Mouse (Mus musculus) adipocyte (in vitro differentiated cells): ENCODE results near the gene Kalrn.

Experiments used
- DNase-seq: peaks from one replicate; pipeline ENCODE4 v3.0.0-alpha.2; 2016; ENCODE audit warnings: low spot score

Gene Kalrn

DNA sequence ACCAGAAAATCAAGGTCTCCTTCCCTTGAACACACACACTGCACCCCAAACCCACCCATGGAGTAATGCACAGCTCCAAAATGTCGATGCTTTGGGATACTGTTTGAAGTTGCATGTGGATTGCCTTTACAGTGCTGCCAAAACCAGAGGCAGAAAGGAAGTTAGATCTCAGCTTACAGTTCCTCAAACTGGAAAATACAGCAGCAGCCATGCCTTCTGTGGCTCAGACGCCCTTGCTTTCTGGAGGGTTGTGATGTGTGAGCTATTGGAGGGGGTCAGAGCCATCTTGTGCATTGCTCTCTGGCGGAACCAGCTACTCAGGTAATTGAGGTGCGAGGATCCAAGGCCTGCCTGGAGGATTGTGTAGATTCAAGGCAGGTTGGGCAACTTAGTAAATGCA, 636.4 kb downstream of the Kalrn start:
- no peak for DNase-seq

DNA sequence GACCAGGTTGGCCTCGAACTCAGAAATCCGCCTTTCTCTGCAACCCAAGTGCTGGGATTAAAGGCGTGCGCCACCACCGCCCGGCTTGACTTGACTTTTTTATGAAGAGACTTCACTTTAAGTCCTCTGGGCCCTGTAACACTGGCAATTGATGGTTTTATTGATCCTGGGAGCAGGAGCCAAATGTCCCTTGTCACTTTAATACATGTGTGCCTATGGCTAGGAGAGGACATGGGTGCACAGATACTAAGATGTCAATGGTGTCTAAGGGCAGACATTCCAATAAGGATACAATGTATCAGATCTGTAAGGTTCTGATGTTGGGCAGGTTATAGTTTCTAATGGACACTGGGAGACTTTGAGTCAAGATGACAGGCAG, 637.9 kb downstream of the Kalrn start:
- DNase-seq: no peak

DNA sequence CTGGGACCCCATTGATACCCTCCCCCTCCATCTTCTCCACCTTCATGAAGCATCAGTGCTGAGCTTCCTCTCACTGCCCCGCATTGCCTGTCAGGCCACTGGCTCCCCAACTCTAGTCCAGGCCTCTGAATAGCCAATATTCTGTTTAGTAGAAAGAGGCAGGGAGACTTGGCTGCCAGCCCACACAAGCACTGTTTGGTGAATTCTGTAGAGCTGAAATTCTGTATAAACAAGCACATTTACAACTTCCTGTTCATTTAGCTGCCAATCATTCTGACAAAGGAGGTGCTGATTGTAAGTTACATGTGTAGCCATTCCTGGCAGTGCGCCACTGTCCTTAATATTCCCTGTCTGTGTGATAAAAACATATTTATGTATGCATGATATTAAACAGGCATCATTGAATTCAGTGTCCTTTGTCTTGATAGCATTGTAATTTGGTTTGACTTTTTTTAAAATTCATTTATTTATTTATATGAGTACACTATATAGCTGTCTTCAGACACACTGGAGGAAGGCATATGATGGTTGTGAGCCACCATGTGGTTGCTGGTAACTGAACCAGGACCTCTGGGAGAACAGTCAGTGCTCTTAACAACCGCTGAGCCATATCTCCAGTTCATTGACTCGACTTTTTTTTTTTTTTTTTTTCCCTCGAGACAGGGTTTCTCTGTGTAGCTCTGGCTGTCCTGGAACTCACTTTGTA, 638.5 kb downstream of the Kalrn start:
- DNase-seq: peak; percentile 74

DNA sequence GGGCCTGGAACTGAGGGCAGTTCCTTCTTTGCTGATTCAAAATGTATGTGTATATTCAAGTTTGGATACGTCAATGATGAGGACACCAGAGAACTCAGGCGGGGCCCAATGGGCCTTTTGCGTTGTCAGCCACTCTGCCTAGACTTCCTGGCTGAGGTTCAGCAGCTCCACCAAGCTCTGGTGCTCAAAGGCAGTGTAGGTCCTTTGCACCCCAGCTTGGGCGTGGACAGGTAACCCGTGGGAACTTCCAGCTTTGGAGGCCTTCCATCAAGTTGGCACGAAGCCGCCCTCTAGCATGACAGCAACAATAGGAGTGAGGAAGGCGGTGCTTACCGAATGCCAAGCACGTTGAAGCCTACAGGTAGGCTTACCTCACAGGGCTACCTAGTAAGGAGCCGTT, 639.9 kb downstream of the Kalrn start:
- no peak for DNase-seq

DNA sequence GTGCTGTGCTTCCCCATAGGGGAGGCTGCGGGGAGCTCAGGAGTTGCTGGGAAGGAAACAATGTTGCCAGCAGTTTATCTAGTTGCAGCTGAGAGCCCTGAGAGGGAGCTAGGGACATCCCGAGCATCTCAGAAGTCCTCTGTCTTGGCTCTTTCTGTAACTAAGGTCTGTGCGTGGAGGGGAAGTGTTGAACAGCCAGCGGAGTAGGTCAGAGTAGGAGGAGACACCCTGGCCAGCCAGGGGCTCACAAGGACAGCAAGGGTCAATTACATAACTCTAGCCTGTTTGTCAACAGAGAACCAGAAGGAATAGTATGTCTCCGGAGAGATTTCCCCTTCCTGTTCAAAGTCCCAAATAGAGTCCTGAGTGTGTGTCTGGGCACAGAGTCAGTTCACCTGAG, 641.2 kb downstream of the Kalrn start:
- no peak for DNase-seq

DNA sequence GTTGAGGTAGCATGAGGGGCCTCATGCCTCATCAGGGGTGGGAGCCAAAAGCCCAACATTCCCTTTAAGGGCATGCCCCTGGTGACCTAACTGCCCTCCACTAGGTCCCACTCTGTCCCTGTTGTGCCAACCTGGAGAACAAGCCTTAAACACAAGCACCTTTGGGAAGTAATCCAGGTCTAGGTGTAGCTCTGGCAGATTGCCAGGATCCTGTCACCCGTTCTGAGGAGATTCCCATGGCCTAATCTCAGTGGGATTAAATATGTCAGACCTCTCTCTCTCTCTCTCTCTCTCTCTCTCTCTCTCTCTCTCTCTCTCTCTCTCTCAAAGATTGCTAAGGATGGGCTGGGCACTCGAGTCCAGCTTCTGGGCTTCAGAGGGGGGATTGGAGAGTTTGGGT, 641.6 kb downstream of the Kalrn start:
- DNase-seq: no peak

DNA sequence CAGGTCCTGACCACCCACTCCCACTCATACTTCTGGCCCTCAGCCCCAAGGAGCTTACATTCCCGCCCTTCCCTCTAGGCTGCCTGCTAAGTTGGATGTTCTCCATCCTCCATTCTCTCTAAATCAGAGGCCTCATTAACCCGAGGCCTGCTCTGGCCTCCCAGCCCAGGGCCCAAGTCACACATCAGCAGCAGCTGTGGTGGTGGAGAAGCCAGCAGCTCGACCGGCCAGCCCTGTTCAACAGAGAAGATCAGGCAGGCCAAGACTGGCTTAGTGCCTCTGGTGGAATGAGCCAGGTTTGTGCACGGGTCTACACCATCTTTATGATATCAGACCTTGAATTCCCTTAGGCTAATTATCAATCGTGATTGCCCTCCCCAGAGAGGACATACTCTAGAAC, 642.5 kb downstream of the Kalrn start:
- DNase-seq: peak; percentile 12

DNA sequence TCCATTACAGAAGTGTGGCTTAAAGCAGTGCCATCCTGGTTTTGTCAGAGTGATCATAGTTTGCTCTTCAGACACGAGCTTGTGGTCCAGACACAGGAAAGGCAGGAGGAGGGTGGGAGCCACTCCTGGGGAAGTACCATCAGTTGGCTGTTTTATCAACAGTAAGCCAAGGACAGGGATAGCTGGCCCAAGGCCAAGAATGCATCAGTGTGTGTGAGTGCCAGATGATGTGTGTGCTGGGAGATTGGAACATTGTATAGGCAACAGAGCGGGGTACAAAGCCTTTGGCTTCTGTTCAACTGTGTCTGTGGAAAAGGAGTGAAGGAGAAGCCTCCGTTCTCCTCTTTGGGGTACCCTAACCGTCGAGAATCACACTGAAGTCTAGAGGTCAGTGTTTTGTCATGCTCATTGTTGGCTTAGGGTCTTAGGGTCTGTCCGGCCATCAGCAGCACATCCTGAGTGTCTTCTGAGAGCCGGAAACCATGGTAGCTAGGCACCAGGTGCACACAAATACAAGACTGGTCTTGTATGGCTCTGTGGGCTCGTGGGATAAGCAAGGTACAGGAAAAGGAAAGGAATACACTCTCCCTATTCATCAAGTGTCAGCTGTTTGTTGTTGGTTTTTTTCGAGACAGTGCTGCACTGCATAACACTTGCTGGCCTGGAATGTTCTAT, 644.4 kb downstream of the Kalrn start:
- DNase-seq: no peak

DNA sequence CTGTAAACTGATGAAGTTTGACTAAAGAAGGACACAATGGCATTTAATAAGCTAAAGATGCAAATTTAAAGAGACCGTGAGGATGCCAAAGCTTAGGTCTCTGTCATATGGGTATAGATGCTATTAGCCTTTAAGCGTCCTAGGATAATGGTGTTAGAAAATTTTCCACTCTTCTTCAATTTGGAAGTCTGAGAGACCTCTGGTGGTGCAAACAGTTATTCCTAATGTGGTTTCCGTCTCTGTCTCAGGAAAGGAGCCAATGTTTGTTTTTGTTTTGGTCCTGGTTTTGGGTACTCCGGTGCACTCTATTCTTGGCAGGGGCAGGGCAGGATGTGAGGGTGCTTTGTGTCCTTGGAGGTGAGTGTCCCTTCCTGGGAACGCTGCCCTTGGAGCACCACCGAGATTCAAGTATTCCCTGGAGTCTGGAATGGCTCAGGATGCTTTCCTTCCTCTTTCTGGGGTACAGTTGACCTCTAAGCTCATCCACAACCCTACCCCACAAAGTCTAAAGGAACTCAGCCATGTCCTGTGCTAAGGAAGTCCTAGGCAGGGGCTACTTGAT, 646.0 kb downstream of the Kalrn start:
- DNase-seq: peak; percentile 28

DNA sequence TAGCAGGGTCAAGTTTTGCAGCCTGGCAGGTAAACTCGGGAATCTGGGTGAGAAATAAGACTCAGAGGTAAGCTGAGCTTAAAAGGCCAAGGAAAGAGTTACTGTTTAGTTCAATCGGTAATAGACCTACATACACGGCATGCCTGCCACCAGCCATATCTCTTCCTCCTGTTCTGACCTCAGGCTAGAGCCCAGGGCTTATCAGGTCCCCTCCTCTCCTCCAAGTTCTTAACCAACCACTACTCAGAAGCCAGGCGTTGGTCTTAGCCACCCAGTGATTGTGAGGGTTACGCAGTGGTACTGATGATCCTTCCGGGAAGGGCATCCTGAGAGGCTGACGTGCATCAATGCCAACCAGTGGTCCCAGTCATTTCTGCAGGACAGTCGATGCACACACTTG, 649.6 kb downstream of the Kalrn start:
- no peak for DNase-seq

DNA sequence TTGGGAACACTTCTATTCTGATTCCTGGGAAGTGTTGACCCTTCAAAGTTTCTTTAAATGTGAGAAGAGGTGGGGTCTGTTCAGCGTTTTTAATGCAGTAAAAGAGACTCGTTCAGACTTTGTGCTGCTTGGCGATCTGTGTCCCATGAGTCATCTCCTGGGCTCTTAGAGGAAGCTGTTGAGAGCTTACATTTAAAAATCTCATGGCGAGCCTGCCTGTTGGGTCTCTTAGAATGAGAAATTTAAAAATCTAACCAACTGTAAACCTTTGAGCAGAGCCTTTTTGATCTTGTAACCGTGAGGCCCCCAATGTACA, 650.4 kb downstream of the Kalrn start:
- DNase-seq: peak; percentile 42

DNA sequence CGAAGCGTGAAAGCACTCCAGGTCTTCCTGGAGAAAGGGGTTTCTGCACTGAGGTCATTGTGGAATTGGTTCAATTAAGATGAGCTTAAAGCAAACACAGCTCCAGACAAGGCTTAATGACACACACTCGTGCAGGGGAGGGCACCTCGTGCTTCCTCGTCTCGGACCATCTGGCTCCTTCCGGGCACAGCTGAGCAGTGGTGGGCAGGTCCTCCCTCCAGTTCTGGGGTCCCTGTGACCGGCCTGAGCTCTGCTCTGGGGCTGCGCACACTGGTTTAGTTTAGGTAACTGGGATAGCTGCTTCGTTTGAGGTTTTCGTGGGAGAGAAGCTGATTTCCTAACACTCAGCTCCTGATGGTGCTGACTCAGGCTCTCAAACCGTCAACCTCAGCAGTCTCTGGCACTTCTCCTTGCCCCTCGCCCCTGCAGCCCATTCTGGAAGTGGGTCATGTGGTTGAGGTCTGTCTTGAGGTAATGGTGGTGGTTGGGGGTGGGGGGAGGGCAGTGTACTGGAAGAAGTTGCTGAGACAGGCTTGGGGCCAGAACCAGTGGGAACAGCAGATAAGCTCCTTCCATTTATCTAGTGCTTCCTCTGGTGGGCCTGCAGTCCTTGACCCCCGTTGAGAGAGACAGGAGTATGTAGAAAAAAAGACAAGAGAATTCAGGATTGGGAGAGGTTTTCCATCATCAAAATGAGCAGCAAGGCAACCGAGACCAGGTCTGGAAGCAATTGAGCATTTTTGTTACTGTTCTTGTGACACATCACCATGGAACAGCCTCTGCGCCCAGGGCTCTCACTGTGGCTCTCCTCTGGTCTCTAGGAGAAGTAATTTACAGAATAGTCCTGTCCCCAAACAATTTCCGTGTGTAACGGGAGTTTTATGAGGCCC, 651.0 kb downstream of the Kalrn start:
- peak; percentile 46 for DNase-seq

DNA sequence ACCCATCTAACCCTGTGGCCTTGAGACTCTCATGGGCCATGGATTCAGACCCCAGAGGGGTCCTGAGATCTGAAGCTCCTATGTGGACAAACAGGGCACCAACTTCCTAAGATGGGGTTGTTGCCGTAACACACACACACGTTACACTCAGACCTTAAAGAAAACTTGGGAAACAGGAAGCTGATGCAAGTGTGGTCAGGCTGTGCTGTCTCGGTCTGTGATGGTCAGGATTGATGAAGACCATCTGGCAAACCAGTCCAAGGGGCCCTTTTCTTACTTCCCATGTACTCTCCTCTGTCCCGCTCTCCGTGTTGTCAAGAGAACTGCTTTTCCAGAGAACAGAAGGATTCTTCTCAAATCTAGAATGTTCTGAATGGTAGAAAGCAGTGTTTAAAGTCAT, 651.8 kb downstream of the Kalrn start:
- DNase-seq: no peak
